Mouse (Mus musculus): ENCODE data around the gene Stam2.

Stam2 gene

GRCm38 (mm10) chr2:52742256-52743158 lies at the start of gene Stam2:
Gene Stam2 (minus strand): TSS chr2:52742281.
- peak; percentile 94 for DNase-seq

GRCm38 (mm10) chr2:52785106-52785721 lies 43.1 kb upstream of the Stam2 start:
- DNase-seq = peak; percentile 42

- DNase-seq = no peak
Measured at GRCm38 (mm10) chr2:52779987-52780386, 37.9 kb upstream of the Stam2 start.

GRCm38 (mm10) chr2:52779381-52779780 lies 37.3 kb upstream of the Stam2 start:
- peak; percentile 63 for DNase-seq

- DNase-seq = no peak
Measured at GRCm38 (mm10) chr2:52777839-52778238, 35.8 kb upstream of the Stam2 start.

DNA sequence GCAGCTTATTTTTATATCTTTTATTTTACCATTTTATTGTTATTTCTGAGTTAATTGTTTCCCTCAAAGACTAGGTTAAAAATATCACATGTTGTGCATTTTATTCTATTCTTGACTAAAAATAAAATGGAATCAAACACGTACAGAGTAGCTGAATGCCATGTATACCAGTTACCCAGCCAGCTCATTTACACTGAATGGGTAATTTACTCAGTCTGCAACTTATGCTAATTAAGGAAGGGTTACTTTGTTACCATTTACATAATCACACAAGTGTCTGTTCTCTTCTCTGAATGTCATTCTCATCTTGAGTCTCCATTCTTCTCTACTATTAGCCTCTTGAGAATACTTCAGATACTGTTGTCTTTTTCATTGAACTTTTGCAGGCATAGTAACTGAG lies 32.3 kb upstream of the Stam2 start:
- DNase-seq = no peak

DNA sequence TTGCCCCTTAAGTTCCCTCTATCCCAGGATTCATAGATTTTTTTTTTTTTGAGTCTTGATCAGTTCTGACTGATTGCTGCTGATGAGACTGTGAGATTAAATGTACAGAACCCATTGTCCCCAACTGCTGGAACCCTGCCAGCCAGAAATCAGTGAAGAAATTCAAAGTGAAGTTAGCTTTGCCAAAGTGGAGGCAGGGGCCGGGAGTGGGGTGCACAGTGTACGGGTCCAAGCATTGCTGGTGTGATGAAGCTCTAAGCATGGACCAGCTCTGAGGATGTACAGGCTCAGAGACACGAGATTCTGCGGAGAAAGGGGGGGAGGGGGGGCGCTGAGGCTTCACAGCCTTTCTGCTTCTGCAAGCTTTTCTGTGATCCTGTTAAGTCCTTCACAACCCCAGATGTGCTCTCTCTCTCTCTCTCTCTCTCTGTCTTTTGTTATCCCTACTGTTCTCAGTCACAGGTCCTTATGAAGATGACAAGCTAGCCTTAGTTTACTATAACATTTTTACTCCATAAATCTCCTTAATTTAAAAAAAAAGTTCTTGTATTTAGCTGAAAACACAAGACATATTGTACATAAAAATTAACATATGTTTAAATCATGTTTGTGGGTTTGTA lies 30.8 kb upstream of the Stam2 start:
- DNase-seq = no peak

GRCm38 (mm10) chr2:52765130-52765529 lies 23.0 kb upstream of the Stam2 start:
- DNase-seq = no peak

GRCm38 (mm10) chr2:52763891-52764290 lies 21.8 kb upstream of the Stam2 start:
- DNase-seq = no peak

DNA sequence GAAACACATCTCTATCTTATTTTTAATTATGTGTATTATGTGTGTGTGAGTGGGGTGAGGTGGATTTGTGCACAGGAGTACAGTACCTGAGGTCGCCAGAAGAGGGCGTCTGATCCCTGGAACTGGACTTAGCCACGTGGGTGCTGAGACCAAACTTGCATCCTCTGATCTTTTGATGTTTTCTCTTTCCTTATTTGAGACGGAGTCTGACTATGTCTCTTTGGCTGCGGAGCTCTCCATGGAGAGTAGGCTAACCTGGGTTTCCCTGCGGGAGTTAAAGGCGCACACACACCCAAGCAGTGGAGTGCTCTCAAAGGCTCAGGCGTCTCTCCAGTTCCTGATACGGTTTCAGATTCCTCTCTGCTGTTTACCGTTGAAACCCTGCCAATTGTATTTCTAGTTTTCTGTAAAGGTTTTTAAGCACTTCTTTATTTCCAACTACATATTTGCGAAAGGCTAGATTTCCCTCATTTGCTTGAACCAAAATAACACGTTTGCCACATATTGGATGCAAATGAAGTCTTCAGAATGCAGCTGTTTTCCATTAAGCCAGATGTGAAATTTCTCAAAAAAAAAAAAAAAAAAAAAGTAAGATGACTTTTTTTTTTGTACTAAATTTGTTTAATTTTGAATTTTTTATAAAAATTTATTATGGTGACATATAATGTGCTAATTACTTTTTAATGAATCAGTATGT lies 21.1 kb upstream of the Stam2 start:
- peak; percentile 91 for DNase-seq

GRCm38 (mm10) chr2:52762529-52762928 lies 20.4 kb upstream of the Stam2 start:
- DNase-seq = no peak

GRCm38 (mm10) chr2:52758627-52759026 lies 16.5 kb upstream of the Stam2 start:
- DNase-seq = peak; percentile 81

- peak; percentile 45 for DNase-seq
Measured at GRCm38 (mm10) chr2:52756691-52757090, 14.6 kb upstream of the Stam2 start.

- no peak for DNase-seq
Measured at GRCm38 (mm10) chr2:52753573-52754317, 11.7 kb upstream of the Stam2 start.

DNA sequence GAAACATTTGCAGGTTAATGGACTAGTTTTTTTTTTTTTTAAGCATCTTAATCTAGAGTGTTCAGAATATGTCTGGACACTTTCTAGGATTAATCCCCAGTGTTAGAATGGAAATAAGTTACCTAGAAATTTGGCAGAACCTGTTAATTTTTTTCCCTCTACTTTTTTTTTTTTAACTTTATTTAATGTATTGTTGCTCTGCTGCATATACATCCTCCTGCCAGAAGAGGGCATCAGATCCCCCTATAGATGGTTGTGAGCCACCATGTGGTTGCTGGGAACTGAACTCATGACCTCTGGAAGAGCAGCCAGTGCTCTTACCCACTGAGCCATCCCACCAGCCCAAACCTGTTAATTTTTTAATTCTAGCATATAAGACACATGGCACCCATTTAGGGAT lies 2.0 kb upstream of the Stam2 start:
- DNase-seq = no peak

DNA sequence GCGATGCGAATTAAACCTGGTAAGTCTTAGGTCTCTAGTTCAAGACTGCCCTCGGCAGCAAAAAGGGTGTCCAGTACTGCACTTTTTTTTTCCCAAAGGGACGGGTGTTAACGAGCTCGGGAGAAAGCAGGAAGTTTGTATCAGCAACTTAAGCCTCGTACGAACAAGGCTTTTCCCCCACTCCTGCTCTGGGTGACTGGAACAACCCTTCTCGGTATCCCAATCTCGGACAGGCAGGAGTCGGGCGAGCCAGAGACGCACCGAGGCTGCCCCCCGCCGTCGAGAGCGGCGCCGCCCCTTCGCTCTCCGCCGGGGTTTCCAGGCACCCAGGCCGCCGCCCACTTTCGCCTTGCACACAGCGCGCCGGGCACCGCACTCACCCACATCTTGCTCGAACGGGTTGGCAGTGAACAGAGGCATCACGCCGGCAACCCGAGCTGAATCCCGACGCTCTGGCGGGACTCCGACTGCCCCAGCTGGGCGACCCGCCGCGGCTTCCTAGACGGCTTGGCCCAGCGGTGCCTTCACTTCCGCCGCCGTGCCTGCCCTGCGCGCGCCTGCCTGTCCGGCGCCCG lies 313 bp downstream of the Stam2 start:
- DNase-seq = peak; percentile 87

DNA sequence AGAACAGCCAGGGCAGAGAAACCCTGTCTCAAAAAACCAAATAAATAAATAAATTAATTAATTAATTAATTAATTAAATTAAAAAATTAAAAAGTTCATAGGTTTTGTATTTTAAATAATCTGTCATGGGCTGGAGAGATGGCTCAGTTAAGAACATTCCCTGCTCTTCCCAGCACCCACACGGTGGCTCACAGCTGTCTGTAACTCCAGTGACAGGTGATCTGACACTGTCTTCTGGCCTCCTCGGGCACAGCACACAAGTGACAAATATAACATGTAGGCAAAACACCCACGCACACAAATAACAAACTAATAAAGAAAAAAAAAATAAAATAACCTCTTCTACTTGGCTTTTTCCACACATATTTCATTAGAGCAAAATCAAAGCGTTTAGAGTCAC lies 1.5 kb downstream of the Stam2 start:
- DNase-seq = no peak

- no peak for DNase-seq
Measured at GRCm38 (mm10) chr2:52734504-52734903, 7.6 kb downstream of the Stam2 start.

GRCm38 (mm10) chr2:52733659-52734058 lies 8.4 kb downstream of the Stam2 start:
- DNase-seq = no peak

- no peak for DNase-seq
Measured at GRCm38 (mm10) chr2:52732611-52733010, 9.5 kb downstream of the Stam2 start.

DNA sequence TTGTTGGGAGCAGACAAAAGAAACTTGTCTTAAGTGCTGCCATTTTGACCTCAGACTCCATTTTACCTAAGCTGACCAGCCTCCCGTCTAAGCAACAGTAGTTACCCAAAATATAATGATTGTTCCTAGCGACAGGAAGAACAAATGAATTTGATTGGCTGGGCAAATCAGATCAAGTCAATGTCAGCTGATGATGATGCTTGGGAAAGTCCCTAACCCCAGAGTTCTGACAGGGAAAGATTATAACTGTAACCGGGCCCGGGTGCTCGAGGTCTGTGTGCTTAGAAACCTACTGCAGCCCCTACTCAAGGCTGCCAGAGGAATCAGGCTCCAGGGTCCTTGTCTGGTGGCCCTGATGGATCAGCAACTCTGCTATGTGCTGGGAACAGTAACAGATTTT lies 10.1 kb downstream of the Stam2 start:
- no peak for DNase-seq

GRCm38 (mm10) chr2:52730891-52731290 lies 11.2 kb downstream of the Stam2 start:
- DNase-seq = no peak
